In genomic region chr9:105834799-105835198, GRCm38 (mm10) we compare ENCODE assay signal across 15 mouse cellular contexts. TPM values are rescaled to one million over a fixed set of nuclear protein-coding genes. Genes with fewer than 3 reads are reported as not detected.
A peak's percentile ranks its signal among the peaks of the same experiment; 100 is the strongest.
DNase-seq lines count a peak whose midpoint lies in the region; ATAC-seq and TF ChIP-seq lines count a peak whose summit lies in the region.
"Had no signal": no experiment of that assay in that cellular context is flagged by ENCODE, and none has a peak within 500 bp of the region (broad histone marks: within the 10 kb centered on the region; RNA-seq: fewer than 3 reads in every experiment).

No protein-coding gene starts in this region.

- peak; percentile 54 for TF ChIP-seq CTCF in lung, postnatal 0 days (IDR thresholded peaks at IDR 0.05)
- TF ChIP-seq CTCF in stomach, postnatal 0 days (IDR thresholded peaks at IDR 0.05; ENCODE audit: low read depth), result peak; percentile 64

- 43% methylated on average over 4 of the region's 4 CpGs for WGBS in heart, embryonic 12.5 days
- WGBS in kidney, embryonic 14.5 days, result 6% methylated on average over 4 of the region's 4 CpGs
- 51% methylated on average over 4 of the region's 4 CpGs for WGBS in lung, postnatal 0 days
- WGBS in stomach, postnatal 0 days, result 41% methylated on average over 4 of the region's 4 CpGs

- H3K9me3 ChIP-seq in heart, embryonic 12.5 days (replicated peaks), result no peaks in the 10 kb centered on the region
- H3K9me3 ChIP-seq in kidney, embryonic 14.5 days (ENCODE audit: control insufficient read depth, low read length), result no peaks in the 10 kb centered on the region
- no peaks in the 10 kb centered on the region for H3K9me3 ChIP-seq in lung, postnatal 0 days (ENCODE audit: low read length)
- no peaks in the 10 kb centered on the region for H3K9me3 ChIP-seq in stomach, postnatal 0 days (ENCODE audit: control insufficient read depth, low read length)
- H3K9me3 ChIP-seq: hindbrain, embryonic 10.5 days; liver, embryonic 13.5 days; midbrain, embryonic 10.5 days had no signal

- ATAC-seq in heart, embryonic 12.5 days (ENCODE audit: insufficient number of reproducible peaks, low FRiP score), result no peak
- peak; percentile 61 for ATAC-seq in kidney, embryonic 14.5 days (ENCODE audit: low FRiP score, low TSS enrichment)
- ATAC-seq in lung, postnatal 0 days, result no peak
- ATAC-seq in stomach, postnatal 0 days (ENCODE audit: low FRiP score, low TSS enrichment), result no peak

- no peak for DNase-seq in heart, adult 9 months (ENCODE audit: low spot score in 2 of 2)
- no peak for DNase-seq in kidney, adult 8-10 months
- DNase-seq in lung, postnatal 0 days (ENCODE audit: low spot score), result peak; percentile 28
- DNase-seq in lung, postnatal 25 days (ENCODE audit: low spot score), result no peak
- DNase-seq in stomach, postnatal 0 days (ENCODE audit: low spot score), result no peak
- DNase-seq: adrenal gland, adult 2 months; cerebellum, adult 18-20 months; liver, embryonic 13.5 days; lung, postnatal 14 days; spleen, adult 18-20 months; thymus, postnatal 25 days had no signal

- peak overlapping the region; percentile 52; the same call in 1 of the 2 replicates for H3K4me2 ChIP-seq in heart, embryonic 12.5 days
- 0 out of 2 replicates have a peak overlapping the region, but pooled peaks have one; percentile 17 for H3K4me2 ChIP-seq in kidney, embryonic 14.5 days (replicated peaks; ENCODE audit: low read depth, low read length)
- H3K4me2 ChIP-seq in lung, postnatal 0 days (replicated peaks; ENCODE audit: low read depth, low read length), result no peak overlapping the region
- H3K4me2 ChIP-seq in stomach, postnatal 0 days (replicated peaks; ENCODE audit: low read depth), result no peak overlapping the region
- H3K4me2 ChIP-seq: liver, embryonic 13.5 days had no signal

- no peaks in the 10 kb centered on the region for H3K27me3 ChIP-seq in heart, embryonic 12.5 days (replicated peaks)
- no peaks in the 10 kb centered on the region for H3K27me3 ChIP-seq in kidney, embryonic 14.5 days (ENCODE audit: control insufficient read depth, insufficient read depth, low read length)
- no peaks in the 10 kb centered on the region for H3K27me3 ChIP-seq in lung, postnatal 0 days (replicated peaks; ENCODE audit: insufficient read depth, low read length)
- no peaks in the 10 kb centered on the region for H3K27me3 ChIP-seq in stomach, postnatal 0 days (ENCODE audit: control insufficient read depth, insufficient read depth, low read length)
- H3K27me3 ChIP-seq: liver, embryonic 13.5 days had no signal

- no peak for TF ChIP-seq EP300 in lung, postnatal 0 days (IDR thresholded peaks at IDR 0.05)
- TF ChIP-seq EP300 in stomach, postnatal 0 days (optimal IDR thresholded peaks at IDR 0.05), result no peak

- peaks cover 20% of the 10 kb centered on the region for H3K4me1 ChIP-seq in heart, embryonic 12.5 days (replicated peaks)
- peaks cover 7% of the 10 kb centered on the region; the same call in 1 of the 2 replicates for H3K4me1 ChIP-seq in kidney, embryonic 14.5 days (ENCODE audit: control insufficient read depth, insufficient read depth, low read length)
- no peaks in the 10 kb centered on the region for H3K4me1 ChIP-seq in lung, postnatal 0 days (ENCODE audit: insufficient read depth, low read depth, low read length)
- no peaks in the 10 kb centered on the region for H3K4me1 ChIP-seq in stomach, postnatal 0 days (replicated peaks; ENCODE audit: control insufficient read depth, insufficient read depth)
- H3K4me1 ChIP-seq: hindbrain, embryonic 10.5 days; liver, embryonic 13.5 days; midbrain, embryonic 10.5 days had no signal

- peak overlapping the region; percentile 68; the same call in 1 of the 2 replicates for H3K27ac ChIP-seq in heart, embryonic 12.5 days (ENCODE audit: poor library complexity, severe bottlenecking)
- H3K27ac ChIP-seq in kidney, embryonic 14.5 days (ENCODE audit: low read depth, low read length), result no peak overlapping the region
- H3K27ac ChIP-seq in lung, postnatal 0 days (ENCODE audit: low read length), result no peak overlapping the region
- H3K27ac ChIP-seq in stomach, postnatal 0 days (replicated peaks), result no peak overlapping the region
- H3K27ac ChIP-seq: hindbrain, embryonic 10.5 days; liver, embryonic 13.5 days; midbrain, embryonic 10.5 days had no signal

- no peaks in the 10 kb centered on the region for H3K36me3 ChIP-seq in heart, embryonic 12.5 days
- no peaks in the 10 kb centered on the region for H3K36me3 ChIP-seq in kidney, embryonic 14.5 days (ENCODE audit: control insufficient read depth, insufficient read depth, low read length)
- H3K36me3 ChIP-seq in lung, postnatal 0 days (ENCODE audit: insufficient read depth, low read length), result no peaks in the 10 kb centered on the region
- no peaks in the 10 kb centered on the region for H3K36me3 ChIP-seq in stomach, postnatal 0 days (ENCODE audit: control insufficient read depth, insufficient read depth, low read length)
- H3K36me3 ChIP-seq: hindbrain, embryonic 10.5 days; liver, embryonic 13.5 days; midbrain, embryonic 10.5 days had no signal

- no peak overlapping the region for H3K9ac ChIP-seq in heart, embryonic 12.5 days
- no peak overlapping the region for H3K9ac ChIP-seq in kidney, embryonic 14.5 days (ENCODE audit: low read depth, low read length)
- H3K9ac ChIP-seq in lung, postnatal 0 days (replicated peaks; ENCODE audit: low read depth), result no peak overlapping the region
- H3K9ac ChIP-seq in stomach, postnatal 0 days (ENCODE audit: low read length), result no peak overlapping the region
- H3K9ac ChIP-seq: liver, embryonic 13.5 days had no signal

- no peak overlapping the region for H3K4me3 ChIP-seq in heart, embryonic 12.5 days
- no peak overlapping the region for H3K4me3 ChIP-seq in kidney, embryonic 14.5 days (ENCODE audit: low read length)
- H3K4me3 ChIP-seq in lung, postnatal 0 days (ENCODE audit: low read depth, low read length), result no peak overlapping the region
- H3K4me3 ChIP-seq in stomach, postnatal 0 days (ENCODE audit: low read depth, low read length), result no peak overlapping the region
- H3K4me3 ChIP-seq: hindbrain, embryonic 10.5 days; liver, embryonic 13.5 days; midbrain, embryonic 10.5 days had no signal

RNA-seq across cellular contexts. Expression of gene Col6a6, which starts 6.8 kb away (rescaled TPM):
- 1.3 and 1.6 TPM in 2 replicates for polyA plus RNA-seq in heart, embryonic 12.5 days (2016; fragmentation: Nextera tagmentation; extraction: Ambion mirVana)
- polyA plus RNA-seq in kidney, embryonic 14.5 days (2014; fragmentation: Nextera tagmentation; extraction: Ambion mirVana), result 0.64 and 0.83 TPM in 2 replicates
- 0.07 and 0.12 TPM in 2 replicates for polyA plus RNA-seq in lung, postnatal 0 days (2015; fragmentation: Nextera tagmentation; extraction: Ambion mirVana)
- polyA plus RNA-seq in stomach, postnatal 0 days (2015; fragmentation: Nextera tagmentation; extraction: Ambion mirVana), result 0.18 and 0.29 TPM in 2 replicates

Comparison
In these comparisons a context has a peak if more than half of its experiments do, and no peak if none do; other contexts are left out.
1. H3K4me2 ChIP-seq: peak in heart, embryonic 12.5 days (single experiment) and kidney, embryonic 14.5 days (single experiment); none in lung, postnatal 0 days (single experiment) and stomach, postnatal 0 days (single experiment).